Mouse (Mus musculus): ENCODE measurements around the gene Btd. TPM values are rescaled to one million over a fixed set of nuclear protein-coding genes. Genes with fewer than 3 reads are reported as not detected.

Btd gene
- polyA plus RNA-seq (2012; rRNA removed): 34.0 and 42.9 TPM in 2 replicates

- DNase-seq: peak; percentile 93
- Histone ChIP-seq H3K4me3 (ENCODE audit: control insufficient read depth, insufficient read depth, low read length) (peak within 1 kb of the TSS; percentile 65), H3K4me1 (replicated peaks; ENCODE audit: control insufficient read depth, insufficient read depth, low read length) (peaks cover 6% of the 10 kb centered on the region), H3K27me3 (ENCODE audit: control insufficient read depth, insufficient read depth, low read length) (no peaks in the 10 kb centered on the region), H3K36me3 (ENCODE audit: control insufficient read depth, insufficient read depth, low read length) (no peaks in the 10 kb centered on the region), H3K27ac (ENCODE audit: control insufficient read depth, insufficient read depth, low read length) (peak within 1 kb of the TSS; percentile 73)
- TF ChIP-seq CTCF (IDR thresholded peaks at IDR 0.05; ENCODE audit: borderline replicate concordance, control insufficient read depth, extremely low read depth, insufficient read depth, low read length, poor library complexity) (0 out of 2 replicates have a peak, but pooled peaks have one; percentile 68), POLR2A (IDR thresholded peaks at IDR 0.05; ENCODE audit: control insufficient read depth, extremely low read depth, insufficient read depth, low read length, poor library complexity) (peak; percentile 70)
- under 1% methylated on average over 30 of the region's 30 CpGs for WGBS
Measured at GRCm38 (mm10) chr14:31640890-31641505, at the start of gene Btd, which contains the start of gene Hacl1. Btd (plus strand) TSS chr14:31641028. Hacl1 (minus strand) TSS chr14:31641286.

- no peak for TF ChIP-seq CTCF (IDR thresholded peaks at IDR 0.05; ENCODE audit: borderline replicate concordance, control insufficient read depth, extremely low read depth, insufficient read depth, low read length, poor library complexity)
- no peak for TF ChIP-seq POLR2A (IDR thresholded peaks at IDR 0.05; ENCODE audit: control insufficient read depth, extremely low read depth, insufficient read depth, low read length, poor library complexity)
- WGBS: 98% methylated on average over 3 of the region's 3 CpGs
- no peak within 1 kb of the TSS for H3K27ac ChIP-seq (ENCODE audit: control insufficient read depth, insufficient read depth, low read length)
- DNase-seq: no peak
- no peaks in the 10 kb centered on the region for H3K27me3 ChIP-seq (ENCODE audit: control insufficient read depth, insufficient read depth, low read length)
- H3K4me1 ChIP-seq (replicated peaks; ENCODE audit: control insufficient read depth, insufficient read depth, low read length): peaks cover 7% of the 10 kb centered on the region
- H3K4me3 ChIP-seq (ENCODE audit: control insufficient read depth, insufficient read depth, low read length): no peak within 1 kb of the TSS
- H3K36me3 ChIP-seq (ENCODE audit: control insufficient read depth, insufficient read depth, low read length): no peaks in the 10 kb centered on the region
Measured at GRCm38 (mm10) chr14:31591243-31591642, 49.6 kb upstream of the Btd start, which contains the start of gene Colq. Colq (minus strand) TSS chr14:31591343.

GRCm38 (mm10) chr14:31593036-31593435 lies 47.8 kb upstream of the Btd start:
- TF ChIP-seq POLR2A (IDR thresholded peaks at IDR 0.05; ENCODE audit: control insufficient read depth, extremely low read depth, insufficient read depth, low read length, poor library complexity): no peak
- no peak for TF ChIP-seq CTCF (IDR thresholded peaks at IDR 0.05; ENCODE audit: borderline replicate concordance, control insufficient read depth, extremely low read depth, insufficient read depth, low read length, poor library complexity)
- 21% methylated on average over 2 of the region's 2 CpGs for WGBS
- Histone ChIP-seq H3K4me3 (ENCODE audit: control insufficient read depth, insufficient read depth, low read length) (no peak overlapping the region), H3K27me3 (ENCODE audit: control insufficient read depth, insufficient read depth, low read length) (no peaks in the 10 kb centered on the region), H3K4me1 (replicated peaks; ENCODE audit: control insufficient read depth, insufficient read depth, low read length) (peaks cover 7% of the 10 kb centered on the region; the same call in 1 of the 2 replicates), H3K27ac (ENCODE audit: control insufficient read depth, insufficient read depth, low read length) (no peak overlapping the region), H3K36me3 (ENCODE audit: control insufficient read depth, insufficient read depth, low read length) (no peaks in the 10 kb centered on the region)
- DNase-seq: no peak

- H3K27me3 ChIP-seq (ENCODE audit: control insufficient read depth, insufficient read depth, low read length): no peaks in the 10 kb centered on the region
- no peak overlapping the region for H3K27ac ChIP-seq (ENCODE audit: control insufficient read depth, insufficient read depth, low read length)
- WGBS: 54% methylated on average over 3 of the region's 3 CpGs
- no peak for DNase-seq
- peaks cover 7% of the 10 kb centered on the region; the same call in 1 of the 2 replicates for H3K4me1 ChIP-seq (replicated peaks; ENCODE audit: control insufficient read depth, insufficient read depth, low read length)
- H3K4me3 ChIP-seq (ENCODE audit: control insufficient read depth, insufficient read depth, low read length): no peak overlapping the region
- TF ChIP-seq POLR2A (IDR thresholded peaks at IDR 0.05; ENCODE audit: control insufficient read depth, extremely low read depth, insufficient read depth, low read length, poor library complexity) (no peak), CTCF (IDR thresholded peaks at IDR 0.05; ENCODE audit: borderline replicate concordance, control insufficient read depth, extremely low read depth, insufficient read depth, low read length, poor library complexity) (no peak)
- no peaks in the 10 kb centered on the region for H3K36me3 ChIP-seq (ENCODE audit: control insufficient read depth, insufficient read depth, low read length)
Measured at GRCm38 (mm10) chr14:31594693-31595092, 46.1 kb upstream of the Btd start.

- no peak overlapping the region for H3K4me3 ChIP-seq (ENCODE audit: control insufficient read depth, insufficient read depth, low read length)
- no peak for DNase-seq
- TF ChIP-seq POLR2A (IDR thresholded peaks at IDR 0.05; ENCODE audit: control insufficient read depth, extremely low read depth, insufficient read depth, low read length, poor library complexity) (no peak), CTCF (IDR thresholded peaks at IDR 0.05; ENCODE audit: borderline replicate concordance, control insufficient read depth, extremely low read depth, insufficient read depth, low read length, poor library complexity) (no peak)
- H3K27me3 ChIP-seq (ENCODE audit: control insufficient read depth, insufficient read depth, low read length): no peaks in the 10 kb centered on the region
- 55% methylated on average over 7 of the region's 7 CpGs for WGBS
- no peaks in the 10 kb centered on the region for H3K36me3 ChIP-seq (ENCODE audit: control insufficient read depth, insufficient read depth, low read length)
- H3K27ac ChIP-seq (ENCODE audit: control insufficient read depth, insufficient read depth, low read length): no peak overlapping the region
- H3K4me1 ChIP-seq (replicated peaks; ENCODE audit: control insufficient read depth, insufficient read depth, low read length): peaks cover 7% of the 10 kb centered on the region; the same call in 1 of the 2 replicates
Measured at GRCm38 (mm10) chr14:31596408-31596807, 44.4 kb upstream of the Btd start.

GRCm38 (mm10) chr14:31597446-31597845 lies 43.4 kb upstream of the Btd start:
- Histone ChIP-seq H3K4me3 (ENCODE audit: control insufficient read depth, insufficient read depth, low read length) (no peak overlapping the region), H3K4me1 (replicated peaks; ENCODE audit: control insufficient read depth, insufficient read depth, low read length) (peaks cover 12% of the 10 kb centered on the region), H3K27me3 (ENCODE audit: control insufficient read depth, insufficient read depth, low read length) (no peaks in the 10 kb centered on the region), H3K36me3 (ENCODE audit: control insufficient read depth, insufficient read depth, low read length) (no peaks in the 10 kb centered on the region), H3K27ac (ENCODE audit: control insufficient read depth, insufficient read depth, low read length) (no peak overlapping the region)
- DNase-seq: no peak
- TF ChIP-seq CTCF (IDR thresholded peaks at IDR 0.05; ENCODE audit: borderline replicate concordance, control insufficient read depth, extremely low read depth, insufficient read depth, low read length, poor library complexity) (no peak), POLR2A (IDR thresholded peaks at IDR 0.05; ENCODE audit: control insufficient read depth, extremely low read depth, insufficient read depth, low read length, poor library complexity) (no peak)
- WGBS: 96% methylated on average over 4 of the region's 4 CpGs

Measured in thymus, adult 2 months (tissue).